Mouse (Mus musculus) MEL (cell line): ENCODE results near the gene Olfr231.

Source experiments
- EP300 ChIP-seq, 2 experiments: IDR thresholded peaks; 2 replicates each; pipeline ENCODE4 v1.6.1; 2011; ENCODE audit warnings: improper control_type of control experiment in 2 of 2, low read length in 2 of 2, low read depth in 1 of 2, mild to moderate bottlenecking in 1 of 2
- KAT2A ChIP-seq: conservative IDR thresholded peaks from 2 replicates; pipeline ENCODE4 v1.6.1; 2012; ENCODE audit warnings: low read depth, low read length, improper control_type of control experiment, inconsistent platforms
- NELFE ChIP-seq: IDR thresholded peaks from 2 replicates; pipeline ENCODE4 v1.6.1; 2011; ENCODE audit warnings: low read depth, low read length, improper control_type of control experiment
- POLR2AphosphoS2 ChIP-seq: IDR thresholded peaks from 2 replicates; pipeline ENCODE4 v1.6.1; 2011; ENCODE audit warnings: low read length, improper control_type of control experiment
- SMC3 ChIP-seq: IDR thresholded peaks from 2 replicates; pipeline ENCODE4 v1.6.1; 2011; ENCODE audit warnings: low read depth, low read length, improper control_type of control experiment
- ZC3H11A ChIP-seq: IDR thresholded peaks from 2 replicates; pipeline ENCODE4 v1.6.1; 2012; ENCODE audit warnings: low read depth, mild to moderate bottlenecking, inconsistent platforms, low read length, improper control_type of control experiment
- ZNF384 ChIP-seq: IDR thresholded peaks from 2 replicates; pipeline ENCODE4 v1.6.1; 2012; ENCODE audit warnings: low read depth, mild to moderate bottlenecking, inconsistent platforms, low read length, improper control_type of control experiment

DNA sequence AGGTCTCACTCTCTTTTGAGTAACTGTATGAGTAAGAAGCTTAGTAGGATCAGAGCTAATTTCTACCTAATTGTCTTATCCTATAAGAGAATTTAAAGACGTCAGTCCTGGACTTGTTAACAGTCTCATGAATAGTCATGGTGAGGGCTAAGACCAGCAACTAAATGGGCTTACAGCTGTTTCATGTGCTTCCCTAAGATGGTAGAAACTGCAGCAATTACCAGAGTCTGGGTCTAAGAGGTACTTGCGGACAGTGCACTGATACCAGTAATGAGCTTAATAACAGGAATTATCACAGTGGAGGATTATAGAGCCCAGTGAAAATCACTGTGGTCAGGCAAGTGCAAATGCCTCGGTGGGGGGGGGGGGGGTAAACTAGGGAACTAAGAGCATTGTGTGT lies 11.0 kb upstream of the Olfr231 start:
- TF ChIP-seq KAT2A (no peak), ZNF384 (no peak), SMC3 (no peak), EP300 (IDR thresholded peaks at IDR 0.05; ENCODE audit: low read depth in 1 of 2, low read length in 2 of 2) (no peak), ZC3H11A (no peak), POLR2AphosphoS2 (no peak), NELFE (no peak)
